Comparison of ENCODE assay signal across 9 mouse cellular contexts in genomic region chr11:98371556-98372240, GRCm38 (mm10). TPM values are rescaled to one million over a fixed set of nuclear protein-coding genes. Genes with fewer than 3 reads are reported as not detected.
DNase-seq lines count a peak whose midpoint lies in the region; ATAC-seq and TF ChIP-seq lines count a peak whose summit lies in the region.
"Had no signal": no experiment of that assay in that cellular context is flagged by ENCODE, and none has a peak within 500 bp of the region (broad histone marks: within the 10 kb centered on the region; RNA-seq: fewer than 3 reads in every experiment).

No protein-coding gene starts in this region.

- peaks cover 19% of the 10 kb centered on the region; the same call in 1 of the 2 replicates for H3K36me3 ChIP-seq in hindbrain, postnatal 0 days (ENCODE audit: insufficient read depth, low read length)

- no peak overlapping the region for H3K4me2 ChIP-seq in hindbrain, postnatal 0 days (ENCODE audit: low read depth, low read length)
- H3K4me2 ChIP-seq: liver, embryonic 13.5 days had no signal

- H3K4me1 ChIP-seq in hindbrain, postnatal 0 days (ENCODE audit: insufficient read depth, low read length), result peaks cover 6% of the 10 kb centered on the region; the same call in 1 of the 2 replicates

- no peak overlapping the region for H3K4me3 ChIP-seq in hindbrain, postnatal 0 days (ENCODE audit: low read length)
- H3K4me3 ChIP-seq: liver, embryonic 13.5 days had no signal

- WGBS in hindbrain, postnatal 0 days, result 27% methylated on average over 10 of the region's 10 CpGs

- H3K27me3 ChIP-seq in hindbrain, postnatal 0 days (ENCODE audit: insufficient read depth, low read length), result no peaks in the 10 kb centered on the region
- H3K27me3 ChIP-seq: liver, embryonic 13.5 days had no signal

- peak; percentile 63 for ATAC-seq in hindbrain, postnatal 0 days

- no peak for TF ChIP-seq CTCF in hindbrain, postnatal 0 days (IDR thresholded peaks at IDR 0.05; ENCODE audit: low read depth)

- H3K27ac ChIP-seq in hindbrain, postnatal 0 days, result no peak overlapping the region
- H3K27ac ChIP-seq: liver, embryonic 13.5 days had no signal

- H3K9me3 ChIP-seq in hindbrain, postnatal 0 days (ENCODE audit: low read length), result no peaks in the 10 kb centered on the region
- H3K9me3 ChIP-seq: liver, embryonic 13.5 days had no signal

- peak; percentile 56 for DNase-seq in embryo, embryonic 10 days (ENCODE audit: low spot score)
- DNase-seq in embryo, embryonic 9.5 days (ENCODE audit: extremely low spot score), result no peak
- DNase-seq in right cerebral cortex, postnatal 4 days, result peak; percentile 48
- DNase-seq in right cerebral cortex, adult 18-20 months, result no peak
- DNase-seq in hindbrain, postnatal 0 days (ENCODE audit: low spot score), result peak; percentile 33
- DNase-seq in B cell, adult 2 months, result no peak
- no peak for DNase-seq in kidney, adult 11 months
- no peak for DNase-seq in thymus, postnatal 14 days

- H3K9ac ChIP-seq in hindbrain, postnatal 0 days (replicated peaks; ENCODE audit: low read length), result no peak overlapping the region
- H3K9ac ChIP-seq: liver, embryonic 13.5 days had no signal

RNA-seq across cellular contexts. Expression of gene Tcap, which starts 11.9 kb away (rescaled TPM):
- total RNA-seq in hindbrain, postnatal 0 days (2014; rRNA removed), result 0.26 and 4.4 TPM in 2 replicates
- polyA plus RNA-seq in hindbrain, postnatal 0 days (2015; fragmentation: Nextera tagmentation; extraction: Ambion mirVana), result not detected in 2 replicates

RNA-seq across cellular contexts. Expression of gene Stard3, which starts 13.5 kb away (rescaled TPM):
- total RNA-seq in hindbrain, postnatal 0 days (2014; rRNA removed), result 44.0 and 52.4 TPM in 2 replicates
- 28.4 and 31.9 TPM in 2 replicates for polyA plus RNA-seq in hindbrain, postnatal 0 days (2015; fragmentation: Nextera tagmentation; extraction: Ambion mirVana)

RNA-seq across cellular contexts. Expression of gene Pnmt, which starts 14.6 kb away (rescaled TPM):
- total RNA-seq in hindbrain, postnatal 0 days (2014; rRNA removed), result 1.2 and 5.4 TPM in 2 replicates
- 5.4 and 5.5 TPM in 2 replicates for polyA plus RNA-seq in hindbrain, postnatal 0 days (2015; fragmentation: Nextera tagmentation; extraction: Ambion mirVana)
- polyA plus RNA-seq: liver, embryonic 13.5 days had no signal

RNA-seq across cellular contexts. Expression of gene Ppp1r1b, which starts 23.5 kb away (rescaled TPM):
- 1.3 and 3.5 TPM in 2 replicates for total RNA-seq in hindbrain, postnatal 0 days (2014; rRNA removed)
- 18.0 and 19.1 TPM in 2 replicates for polyA plus RNA-seq in hindbrain, postnatal 0 days (2015; fragmentation: Nextera tagmentation; extraction: Ambion mirVana)

RNA-seq across cellular contexts. Expression of gene Pgap3, which starts 28.6 kb away (rescaled TPM):
- total RNA-seq in hindbrain, postnatal 0 days (2014; rRNA removed), result 10.6 and 12.0 TPM in 2 replicates
- 7.8 and 9.2 TPM in 2 replicates for polyA plus RNA-seq in hindbrain, postnatal 0 days (2015; fragmentation: Nextera tagmentation; extraction: Ambion mirVana)

Comparison
In these comparisons a context has a peak if more than half of its experiments do, and no peak if none do; other contexts are left out.
1. DNase-seq: peak in embryo, embryonic 10 days (single experiment), right cerebral cortex, postnatal 4 days (single experiment) and hindbrain, postnatal 0 days (single experiment); none in embryo, embryonic 9.5 days (single experiment), right cerebral cortex, adult 18-20 months (single experiment), B cell, adult 2 months (0 of 2), kidney, adult 11 months (single experiment) and thymus, postnatal 14 days (single experiment).